Comparison of ENCODE assay signal across 11 mouse cellular contexts in the genomic region with DNA sequence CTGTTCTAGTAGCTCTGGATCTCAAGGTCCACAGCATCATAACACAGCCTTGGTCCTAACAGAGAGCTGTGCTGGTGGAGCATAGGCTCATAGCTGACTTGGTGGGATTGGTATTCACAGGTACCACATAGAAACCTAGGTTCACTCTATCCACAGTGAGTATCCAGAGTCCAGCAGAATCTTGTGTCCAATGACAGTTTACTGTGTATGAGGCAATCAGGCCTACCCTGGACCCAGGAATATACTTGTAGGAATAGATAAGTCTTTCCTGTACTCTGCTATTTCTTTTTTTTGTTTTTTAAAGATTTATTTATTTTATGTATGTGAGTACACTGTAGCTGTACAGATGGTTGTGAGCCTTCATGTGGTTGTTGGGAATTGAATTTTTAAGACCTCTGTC. TPM values are rescaled to one million over a fixed set of nuclear protein-coding genes. Genes with fewer than 3 reads are reported as not detected.
DNase-seq lines count a peak whose midpoint lies in the region; ATAC-seq and TF ChIP-seq lines count a peak whose summit lies in the region.
"Had no signal": no experiment of that assay in that cellular context is flagged by ENCODE, and none has a peak within 500 bp of the region (broad histone marks: within the 10 kb centered on the region; RNA-seq: fewer than 3 reads in every experiment).

No protein-coding gene starts in this region.

- no peaks in the 10 kb centered on the region for H3K27me3 ChIP-seq in embryonic facial prominence, embryonic 14.5 days (replicated peaks; ENCODE audit: control insufficient read depth, insufficient read depth, low read length)
- H3K27me3 ChIP-seq in embryonic facial prominence, embryonic 10.5 days (replicated peaks; ENCODE audit: low read depth, poor library complexity, severe bottlenecking), result no peaks in the 10 kb centered on the region
- H3K27me3 ChIP-seq in kidney, postnatal 0 days (ENCODE audit: insufficient read depth, low read length), result no peaks in the 10 kb centered on the region
- no peaks in the 10 kb centered on the region for H3K27me3 ChIP-seq in forebrain, embryonic 13.5 days
- no peaks in the 10 kb centered on the region for H3K27me3 ChIP-seq in midbrain, embryonic 13.5 days
- H3K27me3 ChIP-seq: embryonic facial prominence, embryonic 15.5 days had no signal

- no peak for TF ChIP-seq CTCF in kidney, postnatal 0 days (IDR thresholded peaks at IDR 0.05; ENCODE audit: low read depth)

- ATAC-seq in embryonic facial prominence, embryonic 14.5 days (ENCODE audit: low read depth), result peak; percentile 17
- 0 out of 2 replicates have a peak, but pooled peaks have one; percentile 26 for ATAC-seq in kidney, postnatal 0 days (replicated peaks; ENCODE audit: low FRiP score, low read depth)
- peak; percentile 68 for ATAC-seq in forebrain, embryonic 13.5 days
- peak; percentile 62 for ATAC-seq in midbrain, embryonic 13.5 days

- no peak overlapping the region for H3K4me2 ChIP-seq in embryonic facial prominence, embryonic 14.5 days (ENCODE audit: low read depth, low read length)
- H3K4me2 ChIP-seq in kidney, postnatal 0 days (ENCODE audit: low read length), result no peak overlapping the region
- no peak overlapping the region for H3K4me2 ChIP-seq in forebrain, embryonic 13.5 days
- H3K4me2 ChIP-seq in midbrain, embryonic 13.5 days (replicated peaks), result no peak overlapping the region
- H3K4me2 ChIP-seq: embryonic facial prominence, embryonic 15.5 days had no signal

- H3K9ac ChIP-seq in embryonic facial prominence, embryonic 14.5 days (ENCODE audit: low read depth, low read length), result no peak overlapping the region
- H3K9ac ChIP-seq in kidney, postnatal 0 days (ENCODE audit: low read depth, low read length), result no peak overlapping the region
- H3K9ac ChIP-seq in forebrain, embryonic 13.5 days, result no peak overlapping the region
- no peak overlapping the region for H3K9ac ChIP-seq in midbrain, embryonic 13.5 days (replicated peaks)
- H3K9ac ChIP-seq: embryonic facial prominence, embryonic 15.5 days; liver, embryonic 14.5 days had no signal

- H3K4me3 ChIP-seq in embryonic facial prominence, embryonic 14.5 days (ENCODE audit: low read depth, low read length), result no peak overlapping the region
- H3K4me3 ChIP-seq in embryonic facial prominence, embryonic 10.5 days, result no peak overlapping the region
- H3K4me3 ChIP-seq in kidney, postnatal 0 days (replicated peaks; ENCODE audit: low read depth, low read length), result no peak overlapping the region
- no peak overlapping the region for H3K4me3 ChIP-seq in forebrain, embryonic 13.5 days
- H3K4me3 ChIP-seq in midbrain, embryonic 13.5 days (replicated peaks), result no peak overlapping the region
- H3K4me3 ChIP-seq: embryonic facial prominence, embryonic 15.5 days had no signal

- no peaks in the 10 kb centered on the region for H3K4me1 ChIP-seq in embryonic facial prominence, embryonic 14.5 days (ENCODE audit: control insufficient read depth, insufficient read depth, low read length)
- peaks cover 12% of the 10 kb centered on the region for H3K4me1 ChIP-seq in embryonic facial prominence, embryonic 10.5 days
- H3K4me1 ChIP-seq in kidney, postnatal 0 days (replicated peaks; ENCODE audit: insufficient read depth, low read length), result no peaks in the 10 kb centered on the region
- H3K4me1 ChIP-seq in forebrain, embryonic 13.5 days, result no peaks in the 10 kb centered on the region
- H3K4me1 ChIP-seq in midbrain, embryonic 13.5 days (replicated peaks), result 0 out of 2 replicates have a peak, but pooled peaks cover 4% of the 10 kb centered on the region
- H3K4me1 ChIP-seq: embryonic facial prominence, embryonic 15.5 days had no signal

- intact Hi-C loops in left cerebral cortex, postnatal 14 days (cut with DNase I), result loop anchor here (1.0 to 2.0 kb wide), 2 partner anchors 92 to 344 kb away; no protein-coding TSS in a partner anchor

- no peaks in the 10 kb centered on the region for H3K36me3 ChIP-seq in embryonic facial prominence, embryonic 14.5 days (ENCODE audit: control insufficient read depth, insufficient read depth, low read length)
- no peaks in the 10 kb centered on the region for H3K36me3 ChIP-seq in embryonic facial prominence, embryonic 10.5 days (replicated peaks)
- H3K36me3 ChIP-seq in kidney, postnatal 0 days (ENCODE audit: insufficient read depth, low read length), result no peaks in the 10 kb centered on the region
- H3K36me3 ChIP-seq in forebrain, embryonic 13.5 days (ENCODE audit: poor library complexity, severe bottlenecking), result no peaks in the 10 kb centered on the region
- no peaks in the 10 kb centered on the region for H3K36me3 ChIP-seq in midbrain, embryonic 13.5 days
- H3K36me3 ChIP-seq: embryonic facial prominence, embryonic 15.5 days had no signal

- no peaks in the 10 kb centered on the region for H3K9me3 ChIP-seq in embryonic facial prominence, embryonic 14.5 days (ENCODE audit: control insufficient read depth, low read length)
- no peaks in the 10 kb centered on the region for H3K9me3 ChIP-seq in embryonic facial prominence, embryonic 10.5 days
- H3K9me3 ChIP-seq in kidney, postnatal 0 days (replicated peaks; ENCODE audit: low read length), result no peaks in the 10 kb centered on the region
- H3K9me3 ChIP-seq in forebrain, embryonic 13.5 days (replicated peaks), result no peaks in the 10 kb centered on the region
- no peaks in the 10 kb centered on the region for H3K9me3 ChIP-seq in midbrain, embryonic 13.5 days
- H3K9me3 ChIP-seq: embryonic facial prominence, embryonic 15.5 days had no signal

- no peak overlapping the region for H3K27ac ChIP-seq in embryonic facial prominence, embryonic 14.5 days (replicated peaks; ENCODE audit: low read depth, low read length)
- H3K27ac ChIP-seq in embryonic facial prominence, embryonic 10.5 days (replicated peaks), result no peak overlapping the region
- H3K27ac ChIP-seq in kidney, postnatal 0 days, result no peak overlapping the region
- no peak overlapping the region for H3K27ac ChIP-seq in forebrain, embryonic 13.5 days
- no peak overlapping the region for H3K27ac ChIP-seq in midbrain, embryonic 13.5 days
- H3K27ac ChIP-seq: embryonic facial prominence, embryonic 15.5 days; liver, embryonic 14.5 days had no signal

- DNase-seq in embryonic facial prominence, embryonic 14.5 days (ENCODE audit: low spot score), result no peak
- DNase-seq in embryonic facial prominence, embryonic 10.5 days (ENCODE audit: low spot score), result no peak
- no peak for DNase-seq in kidney, postnatal 0 days (ENCODE audit: low spot score)
- no peak for DNase-seq in kidney, adult 9 months
- DNase-seq in frontal cortex, postnatal 14 days (ENCODE audit: low spot score in 2 of 2), result no peak
- DNase-seq in left cerebral cortex, postnatal 14 days (ENCODE audit: low spot score in 2 of 2), result no peak

RNA-seq across cellular contexts. Expression of gene Iqcb1, which starts 11.3 kb away (rescaled TPM):
- 32.2 and 37.9 TPM in 2 replicates for polyA plus RNA-seq in embryonic facial prominence, embryonic 14.5 days (2014; fragmentation: Nextera tagmentation; extraction: Ambion mirVana)
- 69.2 and 74.6 TPM in 2 replicates for polyA plus RNA-seq in embryonic facial prominence, embryonic 10.5 days (2016; fragmentation: Nextera tagmentation; extraction: Ambion mirVana)
- 21.8 and 24.2 TPM in 2 replicates for polyA plus RNA-seq in kidney, postnatal 0 days (2015; fragmentation: Nextera tagmentation; extraction: Ambion mirVana)
- 60.3 and 60.4 TPM in 2 replicates for polyA plus RNA-seq in forebrain, embryonic 13.5 days (2015; fragmentation: Nextera tagmentation; extraction: Ambion mirVana)
- polyA plus RNA-seq in midbrain, embryonic 13.5 days (2015; fragmentation: Nextera tagmentation; extraction: Ambion mirVana), result 64.3 and 72.5 TPM in 2 replicates
- total RNA-seq in left cerebral cortex, postnatal 14 days (2021), result 10 to 100 TPM; 25.5 to 32.0 TPM

RNA-seq across cellular contexts. Expression of gene Slc15a2, which starts 32.2 kb away (rescaled TPM):
- 7.0 and 10.7 TPM in 2 replicates for polyA plus RNA-seq in embryonic facial prominence, embryonic 14.5 days (2014; fragmentation: Nextera tagmentation; extraction: Ambion mirVana)
- polyA plus RNA-seq in embryonic facial prominence, embryonic 10.5 days (2016; fragmentation: Nextera tagmentation; extraction: Ambion mirVana), result 2.0 and 3.0 TPM in 2 replicates
- 44.5 and 56.0 TPM in 2 replicates for polyA plus RNA-seq in kidney, postnatal 0 days (2015; fragmentation: Nextera tagmentation; extraction: Ambion mirVana)
- polyA plus RNA-seq in forebrain, embryonic 13.5 days (2015; fragmentation: Nextera tagmentation; extraction: Ambion mirVana), result 13.0 and 14.6 TPM in 2 replicates
- 6.0 and 7.0 TPM in 2 replicates for polyA plus RNA-seq in midbrain, embryonic 13.5 days (2015; fragmentation: Nextera tagmentation; extraction: Ambion mirVana)
- total RNA-seq in left cerebral cortex, postnatal 14 days (2021), result 10 to 100 TPM; 36.9 to 37.6 TPM

RNA-seq across cellular contexts. Expression of gene Eaf2, which starts 57.9 kb away (rescaled TPM):
- 3.4 and 3.6 TPM in 2 replicates for polyA plus RNA-seq in embryonic facial prominence, embryonic 14.5 days (2014; fragmentation: Nextera tagmentation; extraction: Ambion mirVana)
- 1.4 and 2.1 TPM in 2 replicates for polyA plus RNA-seq in embryonic facial prominence, embryonic 10.5 days (2016; fragmentation: Nextera tagmentation; extraction: Ambion mirVana)
- 22.7 and 24.6 TPM in 2 replicates for polyA plus RNA-seq in kidney, postnatal 0 days (2015; fragmentation: Nextera tagmentation; extraction: Ambion mirVana)
- 0.71 and 0.99 TPM in 2 replicates for polyA plus RNA-seq in forebrain, embryonic 13.5 days (2015; fragmentation: Nextera tagmentation; extraction: Ambion mirVana)
- 0.73 and 0.89 TPM in 2 replicates for polyA plus RNA-seq in midbrain, embryonic 13.5 days (2015; fragmentation: Nextera tagmentation; extraction: Ambion mirVana)
- under 1 TPM; 0.37 to 0.97 TPM for total RNA-seq in left cerebral cortex, postnatal 14 days (2021)
- total RNA-seq: granulocyte monocyte progenitor cell, adult 5-6 weeks had no signal

RNA-seq across cellular contexts. Expression of gene Golgb1, which starts 58.0 kb away (rescaled TPM):
- polyA plus RNA-seq in embryonic facial prominence, embryonic 14.5 days (2014; fragmentation: Nextera tagmentation; extraction: Ambion mirVana), result 107 and 120 TPM in 2 replicates
- polyA plus RNA-seq in embryonic facial prominence, embryonic 10.5 days (2016; fragmentation: Nextera tagmentation; extraction: Ambion mirVana), result 76.0 and 80.5 TPM in 2 replicates
- polyA plus RNA-seq in kidney, postnatal 0 days (2015; fragmentation: Nextera tagmentation; extraction: Ambion mirVana), result 101 and 115 TPM in 2 replicates
- 93.8 and 97.1 TPM in 2 replicates for polyA plus RNA-seq in forebrain, embryonic 13.5 days (2015; fragmentation: Nextera tagmentation; extraction: Ambion mirVana)
- 91.6 and 97.5 TPM in 2 replicates for polyA plus RNA-seq in midbrain, embryonic 13.5 days (2015; fragmentation: Nextera tagmentation; extraction: Ambion mirVana)
- 10 to 100 TPM; 64.0 to 70.2 TPM for total RNA-seq in left cerebral cortex, postnatal 14 days (2021)

Comparison
In these comparisons a context has a peak if more than half of its experiments do, and no peak if none do; other contexts are left out.
1. ATAC-seq: peak in every context shown above with its lines; median percentile 68 in forebrain, embryonic 13.5 days; 62 in midbrain, embryonic 13.5 days; 26 in kidney, postnatal 0 days; 17 in embryonic facial prominence, embryonic 14.5 days.